Mouse (Mus musculus): ENCODE measurements around the gene Sdr42e1. TPM values are rescaled to one million over a fixed set of nuclear protein-coding genes. Genes with fewer than 3 reads are reported as not detected.

Sdr42e1 gene
- polyA plus RNA-seq, 1 experiment from 2014 or later = 1.4 TPM

- H3K36me3 ChIP-seq = no peaks in the 10 kb centered on the region
- H3K27ac ChIP-seq = no peak overlapping the region
- no peaks in the 10 kb centered on the region for H3K9me3 ChIP-seq (replicated peaks)
- ATAC-seq = no peak
- no peak overlapping the region for H3K9ac ChIP-seq
- H3K4me2 ChIP-seq = no peak overlapping the region
- H3K4me1 ChIP-seq = no peaks in the 10 kb centered on the region
- no peak overlapping the region for H3K4me3 ChIP-seq
- H3K27me3 ChIP-seq (replicated peaks) = no peaks in the 10 kb centered on the region
- WGBS (ENCODE audit: insufficient replicate concordance) = 64% methylated on average over 4 of the region's 4 CpGs
Observed at GRCm38 (mm10) chr8:117692131-117692530, 18.6 kb upstream of the Sdr42e1 start.

- Histone ChIP-seq H3K4me2 (no peak overlapping the region), H3K9me3 (replicated peaks) (no peaks in the 10 kb centered on the region), H3K4me1 (no peaks in the 10 kb centered on the region), H3K9ac (no peak overlapping the region), H3K36me3 (no peaks in the 10 kb centered on the region), H3K27me3 (replicated peaks) (no peaks in the 10 kb centered on the region), H3K27ac (no peak overlapping the region), H3K4me3 (no peak overlapping the region)
- 70% methylated on average over 7 of the region's 7 CpGs for WGBS (ENCODE audit: insufficient replicate concordance)
- no peak for ATAC-seq
Observed at GRCm38 (mm10) chr8:117687890-117688289, 14.4 kb upstream of the Sdr42e1 start.

GRCm38 (mm10) chr8:117684504-117684903, 11.0 kb upstream of the Sdr42e1 start:
- H3K27ac ChIP-seq = no peak overlapping the region
- H3K4me3 ChIP-seq = no peak overlapping the region
- H3K9ac ChIP-seq = no peak overlapping the region
- no peak overlapping the region for H3K4me2 ChIP-seq
- ATAC-seq = no peak
- H3K27me3 ChIP-seq (replicated peaks) = no peaks in the 10 kb centered on the region
- 40% methylated on average over 11 of the region's 11 CpGs for WGBS (ENCODE audit: insufficient replicate concordance)
- H3K36me3 ChIP-seq = no peaks in the 10 kb centered on the region
- H3K4me1 ChIP-seq = no peaks in the 10 kb centered on the region
- no peaks in the 10 kb centered on the region for H3K9me3 ChIP-seq (replicated peaks)

- no peak for ATAC-seq
- H3K4me1 ChIP-seq = no peaks in the 10 kb centered on the region
- no peak overlapping the region for H3K4me2 ChIP-seq
- no peaks in the 10 kb centered on the region for H3K27me3 ChIP-seq (replicated peaks)
- no peak overlapping the region for H3K27ac ChIP-seq
- H3K36me3 ChIP-seq = no peaks in the 10 kb centered on the region
- 70% methylated on average over 10 of the region's 10 CpGs for WGBS (ENCODE audit: insufficient replicate concordance)
- no peak overlapping the region for H3K9ac ChIP-seq
- H3K9me3 ChIP-seq (replicated peaks) = no peaks in the 10 kb centered on the region
- H3K4me3 ChIP-seq = no peak overlapping the region
Observed at GRCm38 (mm10) chr8:117683925-117684472, 10.5 kb upstream of the Sdr42e1 start.

- no peak overlapping the region for H3K9ac ChIP-seq
- 56% methylated on average over 4 of the region's 4 CpGs for WGBS (ENCODE audit: insufficient replicate concordance)
- H3K36me3 ChIP-seq = no peaks in the 10 kb centered on the region
- no peak overlapping the region for H3K4me2 ChIP-seq
- no peaks in the 10 kb centered on the region for H3K27me3 ChIP-seq (replicated peaks)
- H3K27ac ChIP-seq = no peak overlapping the region
- peaks cover 5% of the 10 kb centered on the region for H3K4me1 ChIP-seq
- no peak; the same call in 1 of the 2 replicates for ATAC-seq
- no peaks in the 10 kb centered on the region for H3K9me3 ChIP-seq (replicated peaks)
- no peak overlapping the region for H3K4me3 ChIP-seq
Observed at GRCm38 (mm10) chr8:117678650-117679049, 5.2 kb upstream of the Sdr42e1 start.

GRCm38 (mm10) chr8:117677011-117677410, 3.5 kb upstream of the Sdr42e1 start:
- no peak for ATAC-seq
- WGBS (ENCODE audit: insufficient replicate concordance) = 61% methylated on average over 8 of the region's 8 CpGs
- no peak overlapping the region for H3K9ac ChIP-seq
- H3K27me3 ChIP-seq (replicated peaks) = no peaks in the 10 kb centered on the region
- H3K4me3 ChIP-seq = no peak overlapping the region
- peaks cover 5% of the 10 kb centered on the region for H3K4me1 ChIP-seq
- no peaks in the 10 kb centered on the region for H3K9me3 ChIP-seq (replicated peaks)
- no peak overlapping the region for H3K4me2 ChIP-seq
- 0 out of 2 replicates have a peak overlapping the region, but pooled peaks have one; percentile 54 for H3K27ac ChIP-seq
- H3K36me3 ChIP-seq = no peaks in the 10 kb centered on the region

- H3K4me1 ChIP-seq = peaks cover 5% of the 10 kb centered on the region
- no peaks in the 10 kb centered on the region for H3K36me3 ChIP-seq
- no peak overlapping the region for H3K9ac ChIP-seq
- H3K4me3 ChIP-seq = no peak overlapping the region
- no peak; the same call in 1 of the 2 replicates for ATAC-seq
- H3K27ac ChIP-seq = 0 out of 2 replicates have a peak overlapping the region, but pooled peaks have one; percentile 54
- H3K9me3 ChIP-seq (replicated peaks) = no peaks in the 10 kb centered on the region
- no peak overlapping the region for H3K4me2 ChIP-seq
- H3K27me3 ChIP-seq (replicated peaks) = no peaks in the 10 kb centered on the region
- 66% methylated on average over 9 of the region's 9 CpGs for WGBS (ENCODE audit: insufficient replicate concordance)
Observed at GRCm38 (mm10) chr8:117676460-117676859, 3.0 kb upstream of the Sdr42e1 start.

- no peak for ATAC-seq
- Histone ChIP-seq H3K4me1 (peaks cover 5% of the 10 kb centered on the region), H3K9me3 (replicated peaks) (no peaks in the 10 kb centered on the region), H3K9ac (no peak overlapping the region), H3K4me3 (no peak overlapping the region), H3K4me2 (no peak overlapping the region), H3K27me3 (replicated peaks) (peaks cover 11% of the 10 kb centered on the region; the same call in 1 of the 2 replicates), H3K36me3 (no peaks in the 10 kb centered on the region), H3K27ac (no peak overlapping the region)
- WGBS (ENCODE audit: insufficient replicate concordance) = 73% methylated on average over 5 of the region's 5 CpGs
Observed at GRCm38 (mm10) chr8:117675171-117675570, 1.7 kb upstream of the Sdr42e1 start.

GRCm38 (mm10) chr8:117672558-117672957, 931 bp downstream of the Sdr42e1 start:
- peaks cover 15% of the 10 kb centered on the region; the same call in 1 of the 2 replicates for H3K27me3 ChIP-seq (replicated peaks)
- no peaks in the 10 kb centered on the region for H3K4me1 ChIP-seq
- H3K36me3 ChIP-seq = no peaks in the 10 kb centered on the region
- ATAC-seq = no peak
- H3K4me2 ChIP-seq = no peak overlapping the region
- H3K9ac ChIP-seq = no peak overlapping the region
- 76% methylated on average over 3 of the region's 3 CpGs for WGBS (ENCODE audit: insufficient replicate concordance)
- no peak overlapping the region for H3K4me3 ChIP-seq
- no peak overlapping the region for H3K27ac ChIP-seq
- no peaks in the 10 kb centered on the region for H3K9me3 ChIP-seq (replicated peaks)

- Histone ChIP-seq H3K27me3 (replicated peaks) (peaks cover 15% of the 10 kb centered on the region; the same call in 1 of the 2 replicates), H3K9me3 (replicated peaks) (no peaks in the 10 kb centered on the region), H3K4me3 (no peak overlapping the region), H3K4me1 (no peaks in the 10 kb centered on the region), H3K27ac (no peak overlapping the region), H3K4me2 (no peak overlapping the region), H3K36me3 (no peaks in the 10 kb centered on the region), H3K9ac (no peak overlapping the region)
- ATAC-seq = no peak
- WGBS (ENCODE audit: insufficient replicate concordance) = 34% methylated on average over 11 of the region's 11 CpGs
Observed at GRCm38 (mm10) chr8:117670461-117670860, 3.0 kb downstream of the Sdr42e1 start.

GRCm38 (mm10) chr8:117667349-117668124, 6.0 kb downstream of the Sdr42e1 start:
- no peak for ATAC-seq
- Histone ChIP-seq H3K9ac (no peak overlapping the region), H3K36me3 (no peaks in the 10 kb centered on the region), H3K27ac (no peak overlapping the region), H3K9me3 (replicated peaks) (no peaks in the 10 kb centered on the region), H3K4me2 (no peak overlapping the region), H3K27me3 (replicated peaks) (peaks cover 15% of the 10 kb centered on the region; the same call in 1 of the 2 replicates), H3K4me1 (no peaks in the 10 kb centered on the region), H3K4me3 (no peak overlapping the region)
- 61% methylated on average over 13 of the region's 13 CpGs for WGBS (ENCODE audit: insufficient replicate concordance)

GRCm38 (mm10) chr8:117660358-117661031, 13.0 kb downstream of the Sdr42e1 start:
- 62% methylated on average over 11 of the region's 11 CpGs for WGBS (ENCODE audit: insufficient replicate concordance)
- no peaks in the 10 kb centered on the region for H3K27me3 ChIP-seq (replicated peaks)
- H3K4me1 ChIP-seq = no peaks in the 10 kb centered on the region
- no peaks in the 10 kb centered on the region for H3K9me3 ChIP-seq (replicated peaks)
- no peak overlapping the region for H3K9ac ChIP-seq
- H3K4me3 ChIP-seq = no peak overlapping the region
- H3K36me3 ChIP-seq = no peaks in the 10 kb centered on the region
- no peak overlapping the region for H3K4me2 ChIP-seq
- no peak for ATAC-seq
- H3K27ac ChIP-seq = no peak overlapping the region

All from liver, embryonic 12.5 days (tissue).